Mouse (Mus musculus) frontal cortex, postnatal 14 days (tissue): Measurements from ENCODE around the gene Edf1.
"Not testable (repeated sequence)": the region's sequence is repeated elsewhere in the genome, so short reads cannot be mapped to it uniquely, and the experiment has no call there.

Experiments
- DNase-seq, 2 experiments: peaks; one replicate each; pipeline ENCODE4 v3.0.0; 2022; ENCODE audit warnings: low spot score in 2 of 2

Edf1 gene

DNA sequence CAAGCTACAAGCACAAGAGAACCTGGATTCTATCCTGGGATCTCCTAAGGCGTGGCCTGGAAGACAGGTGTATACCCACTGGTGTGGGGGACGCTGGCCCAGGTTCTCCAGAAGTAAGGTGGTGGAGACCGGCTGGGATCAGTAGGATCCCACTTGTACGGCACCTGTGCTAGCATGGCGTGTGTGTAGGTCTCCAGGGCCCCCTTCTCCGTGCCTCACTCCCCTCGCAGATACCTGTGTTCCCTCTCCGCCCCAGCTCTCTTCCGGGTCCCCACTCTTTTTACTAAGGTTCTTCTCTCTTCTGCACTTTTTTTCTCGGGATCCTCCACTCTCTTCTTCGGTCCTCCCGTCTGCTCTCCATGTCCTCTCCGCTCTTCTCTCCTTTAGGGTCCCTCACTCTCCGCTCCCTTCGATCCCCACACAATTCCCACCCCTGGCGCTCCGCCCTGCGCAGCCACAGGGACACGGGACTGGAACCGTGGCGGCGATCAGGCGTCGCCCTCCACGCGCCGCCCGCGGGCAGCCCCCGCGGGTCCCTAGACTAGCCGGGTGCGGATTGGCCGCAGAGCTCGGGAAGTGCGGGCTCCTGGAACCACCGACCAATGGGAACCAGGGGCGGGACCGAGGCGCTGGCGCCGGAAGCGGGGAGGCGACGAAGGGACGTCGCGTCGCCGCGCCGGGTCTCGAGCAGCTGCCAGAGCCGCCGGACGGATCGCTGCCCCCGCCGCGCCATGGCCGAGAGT, at the start of gene Edf1:
Edf1 (plus strand) TSS at position 627 of the 743 bp plus-strand sequence.
- DNase-seq: peak; percentile 88 to 92

DNA sequence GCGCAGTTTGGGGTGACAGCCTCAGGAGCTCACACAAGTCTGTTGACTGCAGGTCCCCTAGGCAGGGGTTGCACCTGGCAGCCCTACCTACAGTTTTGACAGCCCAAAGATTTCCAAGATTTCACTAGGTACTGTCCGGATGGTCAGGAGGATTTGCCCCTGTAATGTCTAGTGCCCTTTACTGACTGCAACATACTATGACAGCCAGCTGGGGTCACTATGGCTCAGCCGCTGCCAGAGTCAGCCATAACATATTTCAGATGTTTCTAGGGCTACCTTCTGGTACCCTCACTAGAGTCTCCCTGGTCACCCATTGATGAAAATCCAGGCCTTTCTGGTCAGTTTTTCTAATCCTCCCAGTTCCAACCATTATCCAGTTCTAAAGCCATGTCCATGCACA, 47.7 kb upstream of the Edf1 start:
- DNase-seq: no peak

DNA sequence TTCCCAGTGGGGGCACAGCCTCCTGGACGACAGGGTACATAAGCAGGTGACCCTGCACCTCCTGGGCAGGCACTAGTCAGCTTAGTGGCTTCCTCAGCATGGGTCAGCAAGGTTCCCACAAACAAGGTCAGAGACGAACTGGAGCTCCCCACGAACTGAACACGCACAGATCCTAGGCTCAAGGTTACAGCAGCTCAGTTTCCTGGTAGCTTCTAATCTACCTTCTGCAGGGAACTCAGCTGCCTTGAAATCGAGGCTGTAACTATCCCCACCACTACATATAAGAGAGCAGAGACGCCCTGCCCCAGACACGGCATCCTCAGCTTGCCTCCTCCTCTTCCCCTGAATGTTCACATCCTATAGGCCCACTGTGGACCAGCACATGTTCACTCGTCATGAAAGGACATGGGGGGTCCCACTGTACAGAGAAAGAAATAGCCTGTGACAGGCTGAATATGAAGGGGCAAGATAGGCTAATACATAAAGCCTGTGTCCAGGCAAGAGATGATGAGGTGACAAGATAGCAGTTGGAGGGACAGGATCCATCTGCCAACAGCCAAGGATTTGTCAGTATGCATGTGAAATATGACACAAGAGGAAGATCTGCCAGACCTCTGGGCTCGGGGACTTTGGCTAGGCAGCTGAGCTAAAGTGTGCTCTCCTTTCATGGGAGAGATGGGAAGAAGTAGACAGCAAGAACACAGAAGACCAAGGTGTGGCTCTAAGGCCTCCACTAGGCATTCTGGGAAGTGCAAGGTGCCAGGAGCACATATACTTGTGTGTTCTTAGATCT, 30.9 kb upstream of the Edf1 start:
- no peak for DNase-seq

GRCm38 (mm10) chr2:25533707-25534106, 23.9 kb upstream of the Edf1 start:
- DNase-seq: no peak

DNA sequence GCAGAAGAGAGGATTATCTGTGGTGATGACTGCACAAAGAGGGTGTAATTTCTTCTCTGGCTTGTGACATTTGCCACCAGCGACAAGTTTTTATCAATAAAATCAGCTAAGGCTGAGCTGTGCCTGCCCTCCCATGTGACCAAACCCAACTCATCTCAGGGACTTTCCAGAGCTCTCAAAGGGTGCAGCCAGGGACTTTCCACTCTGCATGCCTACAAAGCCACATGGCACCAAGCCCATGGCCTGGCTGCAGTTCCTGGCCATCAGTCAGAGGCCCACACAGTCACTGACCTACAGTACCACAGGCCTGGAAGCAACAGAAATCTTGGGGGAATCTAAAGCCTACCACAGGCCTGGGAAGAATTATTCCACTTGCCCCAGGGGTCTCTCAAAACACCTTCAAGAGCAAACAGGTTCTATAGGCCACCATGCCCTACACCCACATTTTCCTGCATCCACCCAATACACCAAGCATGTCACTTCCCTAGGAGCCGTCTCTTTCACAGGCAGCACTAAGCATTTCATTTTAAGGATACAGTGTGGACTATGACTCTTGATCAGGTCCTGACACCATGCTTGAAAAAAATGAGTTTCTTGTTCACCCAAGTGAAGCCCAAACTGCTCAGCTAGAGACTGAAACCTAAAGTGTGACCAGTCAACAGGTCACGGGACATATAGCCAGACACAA, 23.3 kb upstream of the Edf1 start:
- DNase-seq: no peak

- DNase-seq: no peak
These were observed 22.8 kb upstream of the Edf1 start for GRCm38 (mm10) chr2:25534866-25535182.

- no peak for DNase-seq
These were observed 21.1 kb upstream of the Edf1 start for GRCm38 (mm10) chr2:25536531-25536930.

- DNase-seq: no peak
These were observed 17.1 kb upstream of the Edf1 start for GRCm38 (mm10) chr2:25540541-25540948.

DNA sequence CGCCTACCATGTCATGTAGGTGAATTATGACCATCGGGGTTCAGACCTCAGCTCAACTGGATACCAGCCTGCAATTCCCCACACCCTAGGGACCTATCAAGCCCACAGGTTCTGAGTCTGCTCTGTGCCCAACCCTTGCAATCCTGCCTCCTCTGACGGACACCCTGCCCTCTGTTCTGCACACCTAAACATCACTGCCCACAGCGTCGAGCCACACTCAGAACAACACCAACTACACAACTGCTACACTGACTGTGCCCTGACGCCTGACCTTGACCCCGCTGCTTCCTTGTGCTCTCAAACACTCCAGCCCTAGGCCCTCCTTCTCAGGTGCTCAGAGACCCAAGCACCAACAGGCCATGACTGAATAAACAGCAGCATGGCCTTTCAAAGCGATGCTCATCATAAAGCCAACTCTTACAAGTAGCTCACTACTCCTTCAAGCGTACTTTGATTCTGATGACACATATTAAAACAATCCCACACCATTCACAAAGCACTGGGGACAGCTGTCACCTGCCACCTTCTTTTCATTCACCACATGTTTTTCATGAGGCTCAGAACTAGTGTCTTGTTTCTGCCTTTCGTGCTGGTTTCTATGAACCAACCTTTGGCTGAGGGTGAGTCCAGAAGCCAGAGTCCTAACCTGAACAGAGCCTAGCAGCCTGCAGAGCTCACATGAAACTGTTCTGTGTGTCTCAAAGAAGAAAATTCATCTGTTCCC, 15.8 kb upstream of the Edf1 start:
- no peak for DNase-seq

GRCm38 (mm10) chr2:25545996-25546810, 11.4 kb upstream of the Edf1 start:
- DNase-seq: no peak

DNA sequence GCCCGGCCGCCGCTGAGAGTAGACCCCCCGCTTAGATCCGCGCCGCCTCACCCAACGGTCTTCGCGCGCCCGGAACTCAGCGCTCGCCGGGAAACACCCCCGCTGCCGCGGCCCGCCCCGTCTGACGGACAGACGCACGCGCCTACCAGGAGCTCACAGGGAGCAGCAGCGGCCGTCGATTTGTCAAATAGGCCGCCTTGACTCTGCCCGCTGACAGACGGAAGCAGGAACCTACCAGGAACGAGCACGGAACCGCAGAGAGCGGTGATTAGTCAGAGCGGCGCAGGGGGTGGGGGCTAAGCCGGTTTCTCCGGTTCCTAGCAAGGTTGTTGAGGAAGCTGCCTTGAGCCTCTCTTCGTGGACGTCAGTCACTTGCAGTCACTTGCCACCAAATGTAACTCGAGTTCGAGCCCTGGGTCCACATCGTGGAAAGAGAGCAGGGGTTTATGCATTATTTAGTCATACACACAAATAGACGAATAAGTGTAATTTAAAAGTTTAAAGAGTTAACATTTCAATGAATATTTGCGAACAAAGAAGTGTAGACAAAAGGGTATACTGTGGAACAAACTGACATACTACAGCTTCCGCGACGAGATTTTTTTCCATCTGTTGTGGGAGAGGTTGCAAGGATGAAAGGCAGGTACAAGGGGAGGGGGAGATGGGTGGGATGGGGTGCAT, 10.7 kb upstream of the Edf1 start, which contains the start of gene Traf2:
Traf2 (minus strand) TSS at position 130 of the 681 bp plus-strand sequence.
- DNase-seq: peak; percentile 98 to 99

- DNase-seq: no peak
These were observed 8.3 kb upstream of the Edf1 start for GRCm38 (mm10) chr2:25549021-25549991.

DNA sequence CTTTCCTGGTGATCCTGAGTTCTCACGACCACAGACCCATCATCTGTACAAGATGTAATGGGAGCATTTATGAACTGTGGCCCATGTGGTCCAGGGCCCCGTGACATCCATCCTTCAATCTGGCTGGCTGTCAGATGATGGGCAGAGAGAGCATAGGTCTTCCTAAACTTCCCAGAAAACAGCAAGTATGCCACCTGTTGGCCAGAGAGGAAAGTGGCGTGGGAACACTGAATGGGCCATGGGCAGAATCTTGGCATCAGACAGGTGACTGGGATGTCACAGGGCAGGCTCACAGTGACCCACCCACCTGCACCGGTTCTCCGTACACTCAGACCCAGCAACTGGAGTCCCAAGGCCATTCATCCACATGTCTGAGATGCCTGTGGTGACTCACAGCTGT, 6.5 kb upstream of the Edf1 start:
- no peak for DNase-seq

DNA sequence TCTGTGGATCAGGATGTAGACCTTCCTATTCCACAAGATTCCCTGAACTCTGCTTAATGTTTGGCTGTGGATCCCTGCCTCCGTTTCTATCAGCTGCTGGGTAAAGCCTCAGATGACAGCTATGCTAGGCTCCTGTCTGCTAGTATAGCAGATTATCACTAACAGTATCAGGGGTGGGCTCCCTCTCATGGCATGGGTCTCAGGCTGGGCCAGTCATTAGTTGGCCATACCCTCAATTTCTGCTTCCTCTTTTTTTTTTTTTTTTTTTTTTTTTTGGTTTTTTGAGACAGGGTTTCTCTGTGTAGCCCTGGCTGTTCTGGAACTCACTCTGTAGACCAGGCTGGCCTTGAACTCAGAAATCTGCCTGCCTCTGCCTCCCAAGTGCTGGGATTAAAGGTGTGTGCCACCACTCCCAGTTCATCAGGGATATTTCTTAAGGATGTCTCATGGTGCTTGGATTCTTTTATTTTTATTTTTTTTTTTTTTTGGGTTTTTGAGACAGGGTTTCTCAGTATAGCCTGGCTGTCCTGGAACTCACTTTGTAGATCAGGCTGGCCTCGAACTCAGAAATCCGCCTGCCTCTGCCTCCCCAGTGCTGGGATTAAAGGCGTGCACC, 4.4 kb upstream of the Edf1 start:
- not testable (repeated sequence) for DNase-seq

GRCm38 (mm10) chr2:25555479-25555878, 2.2 kb upstream of the Edf1 start:
- DNase-seq: not testable (repeated sequence)

GRCm38 (mm10) chr2:25556296-25556695, 1.4 kb upstream of the Edf1 start:
- DNase-seq: no peak

DNA sequence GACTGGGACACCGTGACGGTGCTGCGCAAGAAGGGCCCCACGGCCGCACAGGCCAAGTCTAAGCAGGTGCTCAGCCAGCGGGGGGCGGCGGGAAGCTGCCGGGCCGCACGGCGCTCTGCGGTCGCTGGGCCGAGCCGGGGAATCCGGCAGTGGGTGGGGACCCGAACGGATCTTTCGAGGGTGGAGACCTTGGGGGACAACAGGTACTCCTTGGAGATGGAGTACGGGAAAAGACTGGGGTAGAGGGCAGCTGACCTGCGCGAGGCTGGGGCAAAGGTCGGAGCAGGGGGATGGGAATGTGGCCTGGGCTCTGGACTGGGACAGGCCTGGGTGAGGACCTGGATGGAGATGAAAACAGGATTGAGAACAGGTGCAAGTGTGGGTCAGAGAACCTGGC, 315 bp downstream of the Edf1 start:
- DNase-seq: no peak

- no peak for DNase-seq
These were observed 1.1 kb downstream of the Edf1 start for GRCm38 (mm10) chr2:25558774-25559173.

DNA sequence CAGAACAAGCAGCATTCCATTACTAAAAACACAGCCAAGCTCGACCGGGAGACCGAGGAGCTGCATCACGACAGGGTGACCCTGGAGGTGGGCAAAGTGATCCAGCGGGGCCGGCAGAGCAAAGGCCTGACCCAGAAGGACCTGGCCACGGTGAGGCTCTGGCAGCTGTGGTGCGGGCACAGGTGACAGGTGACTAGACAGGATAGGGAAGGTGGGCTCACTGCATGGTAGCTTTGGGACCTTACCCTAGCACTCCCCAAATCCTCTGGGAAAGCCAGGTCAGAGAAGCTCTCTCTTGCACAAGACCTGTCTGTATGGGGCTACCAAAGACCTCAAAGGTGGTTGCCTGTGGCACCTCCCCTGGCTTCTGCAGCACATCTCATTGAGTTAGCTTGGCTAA, 2.9 kb downstream of the Edf1 start:
- DNase-seq: no peak
